Mouse (Mus musculus) liver, adult 2 months (tissue): Measurements from ENCODE around the gene Fnip2.

ENCODE experiments used
- CTCF ChIP-seq: fragments of 200-500 bp; IDR thresholded peaks from 2 replicates; pipeline ENCODE4 v1.5.1; 2011; ENCODE audit warnings: low read depth, low read length, control low read depth
- POLR2A ChIP-seq: fragments of 200-500 bp; IDR thresholded peaks from 2 replicates; pipeline ENCODE4 v1.6.1; 2011; ENCODE audit warnings: low read length, control low read depth; ENCODE audit not compliant: insufficient read depth; ENCODE audit errors: extremely low read depth

DNA sequence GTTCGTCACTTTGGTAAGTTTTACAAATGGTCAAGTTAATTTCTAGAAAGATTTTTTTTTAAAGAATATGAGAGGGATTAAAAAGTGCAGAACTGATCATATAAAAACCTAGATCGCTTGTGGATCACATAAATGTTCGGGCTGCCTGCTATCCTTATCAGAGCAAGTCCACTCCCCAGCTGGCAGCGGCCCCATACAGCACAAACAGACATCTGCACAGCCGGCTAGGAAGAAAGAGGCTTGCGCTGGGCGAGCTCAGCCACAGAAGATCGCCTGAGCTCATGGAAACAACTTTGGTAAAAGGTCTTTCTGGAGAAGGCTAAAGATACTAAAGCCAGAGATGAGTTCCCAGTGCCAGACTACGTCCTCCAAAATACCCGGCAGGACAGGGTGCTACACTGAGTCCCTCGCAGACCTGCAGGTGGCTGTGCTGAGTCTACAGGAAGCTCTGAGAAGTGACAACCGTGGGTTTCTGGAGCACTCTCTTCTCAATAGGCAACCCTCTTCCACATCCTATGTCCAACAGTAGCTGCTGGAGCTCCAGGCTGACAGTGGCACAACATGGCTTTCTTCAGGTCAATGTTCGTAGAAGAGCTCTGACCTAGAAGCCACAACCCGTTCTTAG lies 108.8 kb downstream of the Fnip2 start:
- TF ChIP-seq CTCF (no peak), POLR2A (no peak)
